Mouse (Mus musculus): ENCODE measurements around the gene Plxna4. TPM values are rescaled to one million over a fixed set of nuclear protein-coding genes. Genes with fewer than 3 reads are reported as not detected.

Plxna4 gene
- polyA plus RNA-seq, 1 experiment from 2014 or later, result 11.0 TPM

DNA sequence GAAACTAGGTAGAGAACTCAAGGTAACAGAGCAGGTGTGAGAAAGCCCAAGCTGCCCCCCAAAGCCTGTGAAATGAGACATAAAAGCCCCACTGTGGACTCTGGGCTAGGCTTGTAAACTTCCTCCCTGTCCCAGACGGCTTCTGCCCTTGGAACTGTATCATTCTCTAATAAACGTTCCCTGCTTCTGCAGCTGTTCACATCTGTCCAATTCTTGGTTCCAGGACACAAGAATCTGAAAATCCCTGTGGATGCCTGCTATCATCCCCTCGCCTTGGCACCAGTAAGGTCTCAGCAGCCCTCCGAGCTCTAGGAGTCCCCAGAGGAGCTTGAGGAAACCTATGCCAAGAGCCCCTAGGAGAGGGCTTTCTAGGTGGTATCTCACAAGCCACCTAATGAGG lies 383.7 kb downstream of the Plxna4 start:
- H3K9ac ChIP-seq, result no peak overlapping the region
- H3K27ac ChIP-seq, result no peak overlapping the region
- no peak overlapping the region for H3K4me2 ChIP-seq (replicated peaks)
- no peak overlapping the region for H3K4me3 ChIP-seq
- H3K27me3 ChIP-seq, result no peaks in the 10 kb centered on the region
- ATAC-seq (ENCODE audit: low FRiP score), result no peak
- no peaks in the 10 kb centered on the region for H3K9me3 ChIP-seq (replicated peaks)
- peaks cover 2% of the 10 kb centered on the region; the same call in 1 of the 2 replicates for H3K4me1 ChIP-seq
- WGBS, result 78% methylated on average over 4 of the region's 4 CpGs
- H3K36me3 ChIP-seq, result no peaks in the 10 kb centered on the region

DNA sequence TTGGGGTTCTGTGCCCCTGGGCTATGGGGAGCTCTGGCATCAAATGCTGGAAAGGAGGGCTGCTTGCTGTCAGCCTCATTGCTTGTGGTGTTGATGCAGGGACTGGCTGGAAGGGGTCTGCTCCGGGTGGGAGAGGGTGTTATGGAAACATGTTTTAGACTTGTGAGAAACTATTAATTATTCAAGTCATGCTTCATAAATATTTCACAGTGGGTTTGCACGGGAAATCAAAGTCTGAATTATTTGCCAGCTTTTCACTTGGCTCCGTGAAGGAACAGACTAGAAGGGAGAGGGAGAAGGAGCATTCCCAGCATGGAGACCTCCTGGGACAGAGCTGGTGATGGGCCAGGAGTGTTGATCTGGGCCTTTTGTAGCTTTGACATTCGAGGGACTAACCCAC lies 384.6 kb downstream of the Plxna4 start:
- WGBS, result 44% methylated on average over 4 of the region's 4 CpGs
- Histone ChIP-seq H3K36me3 (no peaks in the 10 kb centered on the region), H3K4me1 (peaks cover 2% of the 10 kb centered on the region; the same call in 1 of the 2 replicates), H3K4me3 (no peak overlapping the region), H3K9ac (no peak overlapping the region), H3K27ac (no peak overlapping the region), H3K9me3 (replicated peaks) (no peaks in the 10 kb centered on the region), H3K27me3 (no peaks in the 10 kb centered on the region), H3K4me2 (replicated peaks) (no peak overlapping the region)
- no peak for ATAC-seq (ENCODE audit: low FRiP score)

DNA sequence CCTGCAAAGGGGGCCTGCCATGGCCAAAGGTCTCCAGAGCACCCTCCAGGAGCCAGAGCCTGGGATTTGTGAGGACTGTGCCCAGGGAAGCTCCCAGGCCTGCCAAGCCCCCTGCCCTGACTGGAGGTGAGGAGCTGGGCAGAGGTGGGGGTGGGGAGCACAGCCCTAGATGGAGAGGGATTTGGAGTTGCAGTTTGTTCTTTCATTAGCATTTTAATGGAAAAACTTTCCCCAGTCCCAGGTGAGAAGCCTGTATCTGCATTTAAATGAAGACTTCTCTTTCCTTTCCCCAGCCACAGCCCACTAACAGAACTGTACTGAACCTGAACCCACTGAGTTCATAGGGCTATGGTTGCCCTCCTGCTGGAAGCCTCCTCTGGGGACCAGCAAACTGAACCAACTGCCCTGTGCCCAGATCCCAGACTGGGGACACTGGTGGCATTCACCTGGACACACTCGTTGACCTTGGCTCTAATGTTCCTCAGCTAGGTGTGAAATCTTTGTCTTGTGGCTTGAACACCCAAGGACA lies 385.3 kb downstream of the Plxna4 start:
- no peak overlapping the region for H3K4me3 ChIP-seq
- WGBS, result 58% methylated on average over 1 of the region's 1 CpGs
- no peaks in the 10 kb centered on the region for H3K9me3 ChIP-seq (replicated peaks)
- ATAC-seq (ENCODE audit: low FRiP score), result no peak
- H3K36me3 ChIP-seq, result no peaks in the 10 kb centered on the region
- no peaks in the 10 kb centered on the region for H3K27me3 ChIP-seq
- H3K4me1 ChIP-seq, result peaks cover 2% of the 10 kb centered on the region; the same call in 1 of the 2 replicates
- H3K9ac ChIP-seq, result no peak overlapping the region
- H3K27ac ChIP-seq, result no peak overlapping the region
- no peak overlapping the region for H3K4me2 ChIP-seq (replicated peaks)

DNA sequence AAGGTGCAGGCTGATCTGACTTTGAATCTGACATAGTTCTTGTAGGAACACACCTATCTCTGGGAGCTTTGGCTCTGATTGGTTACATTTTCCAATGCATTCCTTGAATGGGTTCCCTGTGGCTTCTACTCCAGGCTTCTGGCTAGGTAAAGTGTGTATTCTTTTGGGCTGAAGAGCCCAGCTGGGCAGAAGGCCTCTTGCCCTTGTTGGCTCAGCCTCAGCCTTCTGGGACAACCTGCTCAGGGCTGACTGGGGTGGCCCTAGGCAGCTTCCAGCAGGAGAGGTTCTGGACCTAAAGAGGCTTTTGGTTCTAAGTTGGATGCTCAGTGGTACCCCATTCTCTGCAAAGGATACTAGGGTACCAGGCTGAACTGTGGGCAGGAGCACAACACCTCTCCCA lies 386.5 kb downstream of the Plxna4 start:
- Histone ChIP-seq H3K4me2 (replicated peaks) (no peak overlapping the region), H3K4me1 (peaks cover 2% of the 10 kb centered on the region; the same call in 1 of the 2 replicates), H3K27me3 (no peaks in the 10 kb centered on the region), H3K36me3 (no peaks in the 10 kb centered on the region), H3K9me3 (replicated peaks) (no peaks in the 10 kb centered on the region), H3K4me3 (no peak overlapping the region), H3K27ac (no peak overlapping the region), H3K9ac (no peak overlapping the region)
- ATAC-seq (ENCODE audit: low FRiP score), result no peak

- H3K9ac ChIP-seq, result no peak overlapping the region
- no peak overlapping the region for H3K4me3 ChIP-seq
- H3K36me3 ChIP-seq, result no peaks in the 10 kb centered on the region
- H3K27me3 ChIP-seq, result no peaks in the 10 kb centered on the region
- H3K4me2 ChIP-seq (replicated peaks), result no peak overlapping the region
- peaks cover 2% of the 10 kb centered on the region; the same call in 1 of the 2 replicates for H3K4me1 ChIP-seq
- H3K9me3 ChIP-seq (replicated peaks), result no peaks in the 10 kb centered on the region
- H3K27ac ChIP-seq, result no peak overlapping the region
- ATAC-seq (ENCODE audit: low FRiP score), result no peak
- 81% methylated on average over 2 of the region's 2 CpGs for WGBS
These were observed 388.4 kb downstream of the Plxna4 start for GRCm38 (mm10) chr6:32199616-32200015.

GRCm38 (mm10) chr6:32196913-32197312 lies 391.1 kb downstream of the Plxna4 start:
- peaks cover 3% of the 10 kb centered on the region for H3K36me3 ChIP-seq
- H3K4me2 ChIP-seq (replicated peaks), result no peak overlapping the region
- H3K9ac ChIP-seq, result no peak overlapping the region
- H3K9me3 ChIP-seq (replicated peaks), result no peaks in the 10 kb centered on the region
- H3K27ac ChIP-seq, result no peak overlapping the region
- H3K4me1 ChIP-seq, result peaks cover 2% of the 10 kb centered on the region; the same call in 1 of the 2 replicates
- H3K27me3 ChIP-seq, result no peaks in the 10 kb centered on the region
- ATAC-seq (ENCODE audit: low FRiP score), result no peak
- no peak overlapping the region for H3K4me3 ChIP-seq
- 84% methylated on average over 9 of the region's 9 CpGs for WGBS

- H3K9me3 ChIP-seq (replicated peaks), result no peaks in the 10 kb centered on the region
- H3K36me3 ChIP-seq, result peaks cover 15% of the 10 kb centered on the region
- no peak overlapping the region for H3K9ac ChIP-seq
- H3K4me2 ChIP-seq (replicated peaks), result no peak overlapping the region
- no peak overlapping the region for H3K4me3 ChIP-seq
- no peaks in the 10 kb centered on the region for H3K27me3 ChIP-seq
- H3K4me1 ChIP-seq, result peaks cover 2% of the 10 kb centered on the region; the same call in 1 of the 2 replicates
- 68% methylated on average over 2 of the region's 2 CpGs for WGBS
- H3K27ac ChIP-seq, result no peak overlapping the region
- no peak for ATAC-seq (ENCODE audit: low FRiP score)
These were observed 394.9 kb downstream of the Plxna4 start for GRCm38 (mm10) chr6:32193046-32193445.

- ATAC-seq (ENCODE audit: low FRiP score), result no peak
- Histone ChIP-seq H3K4me3 (no peak overlapping the region), H3K27me3 (no peaks in the 10 kb centered on the region), H3K36me3 (no peaks in the 10 kb centered on the region), H3K9ac (no peak overlapping the region), H3K27ac (no peak overlapping the region), H3K4me2 (replicated peaks) (no peak overlapping the region), H3K4me1 (peaks cover 6% of the 10 kb centered on the region; the same call in 1 of the 2 replicates), H3K9me3 (replicated peaks) (no peaks in the 10 kb centered on the region)
- 86% methylated on average over 4 of the region's 4 CpGs for WGBS
These were observed 403.5 kb downstream of the Plxna4 start for GRCm38 (mm10) chr6:32184402-32184985.

- WGBS, result 66% methylated on average over 6 of the region's 6 CpGs
- Histone ChIP-seq H3K27ac (no peak overlapping the region), H3K27me3 (no peaks in the 10 kb centered on the region), H3K4me3 (no peak overlapping the region), H3K36me3 (no peaks in the 10 kb centered on the region), H3K4me1 (peaks cover 9% of the 10 kb centered on the region; the same call in 1 of the 2 replicates), H3K9ac (no peak overlapping the region), H3K9me3 (replicated peaks) (no peaks in the 10 kb centered on the region), H3K4me2 (replicated peaks) (no peak overlapping the region)
- no peak for ATAC-seq (ENCODE audit: low FRiP score)
These were observed 404.3 kb downstream of the Plxna4 start for GRCm38 (mm10) chr6:32183651-32184185.

- Histone ChIP-seq H3K4me3 (no peak overlapping the region), H3K27me3 (no peaks in the 10 kb centered on the region), H3K4me1 (peaks cover 9% of the 10 kb centered on the region; the same call in 1 of the 2 replicates), H3K4me2 (replicated peaks) (no peak overlapping the region), H3K27ac (no peak overlapping the region), H3K9ac (no peak overlapping the region), H3K36me3 (no peaks in the 10 kb centered on the region), H3K9me3 (replicated peaks) (no peaks in the 10 kb centered on the region)
- WGBS, result 71% methylated on average over 5 of the region's 5 CpGs
- no peak for ATAC-seq (ENCODE audit: low FRiP score)
These were observed 408.0 kb downstream of the Plxna4 start for GRCm38 (mm10) chr6:32180012-32180358.

DNA sequence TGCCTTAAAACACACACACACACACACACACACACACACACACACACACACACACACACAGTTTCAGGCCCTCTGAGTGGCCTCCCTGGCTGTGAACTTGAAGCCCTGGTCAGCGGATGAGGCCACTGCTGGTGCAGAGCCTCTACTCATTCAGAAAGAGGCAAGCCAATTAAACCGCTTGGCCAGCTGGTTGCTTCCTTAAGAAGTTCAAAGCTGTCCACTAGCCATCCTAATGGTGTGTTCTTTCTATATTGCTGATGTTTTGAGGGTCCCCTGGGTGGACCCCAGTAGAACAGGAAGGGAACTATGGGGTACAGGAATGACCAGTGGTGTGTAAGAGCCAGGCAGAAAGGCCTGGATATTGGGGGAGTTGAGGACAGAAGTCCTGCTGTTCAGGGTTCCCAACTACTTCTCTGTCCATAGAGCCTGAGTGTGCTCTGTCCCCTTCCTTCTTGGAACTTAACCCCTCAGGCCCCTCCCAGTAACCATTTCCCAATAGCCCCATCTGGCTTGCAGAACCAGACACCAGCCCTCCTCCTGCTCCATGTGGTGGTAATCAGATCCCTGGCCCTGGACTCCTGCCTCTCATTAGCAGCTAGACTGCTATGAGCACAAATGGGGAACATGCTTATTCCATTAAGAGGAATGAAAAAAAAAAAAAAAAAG lies 408.5 kb downstream of the Plxna4 start:
- H3K27me3 ChIP-seq, result no peaks in the 10 kb centered on the region
- no peak overlapping the region for H3K9ac ChIP-seq
- 78% methylated on average over 2 of the region's 2 CpGs for WGBS
- ATAC-seq (ENCODE audit: low FRiP score), result no peak
- H3K4me1 ChIP-seq, result peaks cover 9% of the 10 kb centered on the region; the same call in 1 of the 2 replicates
- no peak overlapping the region for H3K4me3 ChIP-seq
- H3K4me2 ChIP-seq (replicated peaks), result no peak overlapping the region
- no peaks in the 10 kb centered on the region for H3K9me3 ChIP-seq (replicated peaks)
- H3K36me3 ChIP-seq, result no peaks in the 10 kb centered on the region
- no peak overlapping the region for H3K27ac ChIP-seq

- Histone ChIP-seq H3K9me3 (replicated peaks) (no peaks in the 10 kb centered on the region), H3K4me2 (replicated peaks) (no peak overlapping the region), H3K27me3 (no peaks in the 10 kb centered on the region), H3K4me3 (no peak overlapping the region), H3K27ac (no peak overlapping the region), H3K9ac (no peak overlapping the region), H3K4me1 (peaks cover 9% of the 10 kb centered on the region; the same call in 1 of the 2 replicates), H3K36me3 (no peaks in the 10 kb centered on the region)
- 62% methylated on average over 3 of the region's 3 CpGs for WGBS
- ATAC-seq (ENCODE audit: low FRiP score), result no peak
These were observed 410.1 kb downstream of the Plxna4 start for GRCm38 (mm10) chr6:32177905-32178304.
